Mouse (Mus musculus) megakaryocyte progenitor cell, adult 5-6 weeks (primary cell): ENCODE results near the gene Gpr39. TPM values are rescaled to one million over a fixed set of nuclear protein-coding genes. Genes with fewer than 3 reads are reported as not detected.

Experiments used
- ATAC-seq: replicated peaks from 2 replicates; pipeline ENCODE4 v1.8.0; 2016; ENCODE audit warnings: mild to moderate bottlenecking, moderate TSS enrichment, inconsistent platforms; ENCODE audit not compliant: poor library complexity
- total RNA-seq, 2 experiments: library from RNA; stranded (forward) in 1 of 2; stranded (reverse) in 1 of 2; fragments of 157-497, 149-512 nt in 1 of 2; fragments of 200-1000 nt in 1 of 2; gene quantifications; 2 replicates each; pipeline versions ENCODE4 v1.2.3 to v1.2.4; 2015 to 2017

The Gpr39 gene
- not detected in 2 replicates for total RNA-seq (2015)
- not detected in 2 replicates for total RNA-seq (2017)

DNA sequence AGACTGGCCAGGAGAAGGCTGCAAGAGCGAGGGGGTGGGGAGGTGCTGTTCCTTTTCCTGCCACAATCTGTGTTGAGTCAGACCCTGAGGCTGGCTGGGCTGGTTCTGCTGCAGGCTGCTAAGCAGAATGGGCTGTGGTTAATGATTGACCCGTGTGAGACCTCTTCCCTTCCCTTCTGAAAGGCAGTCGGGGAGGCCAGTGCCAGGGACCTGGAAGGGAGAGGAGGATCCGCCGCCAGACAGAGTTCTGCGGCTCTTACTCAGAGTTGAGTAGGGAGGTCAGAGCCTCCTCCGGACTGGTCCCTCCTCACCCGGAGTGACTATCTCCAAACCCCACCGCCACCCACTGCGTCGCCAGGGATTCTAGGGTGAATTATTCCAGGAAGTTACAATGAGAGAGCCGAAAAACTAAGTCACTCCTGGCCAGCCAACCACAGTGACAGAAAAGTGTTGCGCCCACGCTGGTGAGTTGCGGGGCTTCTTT, at the start of gene Gpr39:
TSS of gene Gpr39 (plus strand) at position 206 of the 484 bp plus-strand sequence.
- peak; percentile 80 for ATAC-seq

GRCm38 (mm10) chr1:125639501-125640253, 37.1 kb upstream of the Gpr39 start:
- ATAC-seq, result no peak

GRCm38 (mm10) chr1:125643643-125644042, 33.2 kb upstream of the Gpr39 start:
- no peak for ATAC-seq

DNA sequence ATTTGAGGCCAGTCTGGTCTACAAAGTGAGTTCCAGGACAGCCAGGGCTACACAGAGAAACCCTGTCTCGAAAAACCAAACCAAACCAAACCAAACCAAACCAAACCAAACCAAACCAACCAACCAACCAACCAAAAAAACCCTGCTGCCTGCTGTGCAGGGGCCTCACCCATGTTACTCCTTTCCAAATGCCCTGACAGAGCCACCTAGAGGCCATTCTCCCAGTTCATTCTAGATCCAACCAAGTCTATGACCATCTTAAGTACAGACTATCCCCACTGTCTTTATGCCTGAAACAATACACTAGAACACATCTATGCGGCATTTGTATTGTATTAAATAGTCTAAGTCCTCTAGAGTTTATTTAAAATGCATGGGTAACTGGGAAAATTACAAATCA, 30.0 kb upstream of the Gpr39 start:
- peak; percentile 52 for ATAC-seq

GRCm38 (mm10) chr1:125648011-125648410, 28.8 kb upstream of the Gpr39 start:
- ATAC-seq, result no peak; the same call in 1 of the 2 replicates

DNA sequence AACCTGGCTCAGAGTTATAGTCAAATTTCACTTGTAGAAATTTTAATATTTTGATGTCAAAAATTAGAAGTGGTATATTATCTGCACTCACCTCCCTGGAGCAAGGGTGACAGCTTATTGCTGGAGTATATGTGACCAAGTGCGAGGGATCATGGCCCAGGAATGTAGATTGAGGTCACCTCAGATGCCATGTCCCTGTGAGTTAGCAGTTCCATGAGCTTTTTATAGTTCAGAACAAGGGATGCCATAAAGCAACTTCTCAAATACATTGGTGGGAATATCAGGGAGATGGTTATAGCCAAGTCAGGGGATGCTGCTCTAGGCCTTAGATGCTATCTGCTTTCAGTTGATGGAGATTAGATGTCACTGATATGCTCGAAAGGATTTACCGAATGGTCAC, 27.7 kb upstream of the Gpr39 start:
- no peak for ATAC-seq

DNA sequence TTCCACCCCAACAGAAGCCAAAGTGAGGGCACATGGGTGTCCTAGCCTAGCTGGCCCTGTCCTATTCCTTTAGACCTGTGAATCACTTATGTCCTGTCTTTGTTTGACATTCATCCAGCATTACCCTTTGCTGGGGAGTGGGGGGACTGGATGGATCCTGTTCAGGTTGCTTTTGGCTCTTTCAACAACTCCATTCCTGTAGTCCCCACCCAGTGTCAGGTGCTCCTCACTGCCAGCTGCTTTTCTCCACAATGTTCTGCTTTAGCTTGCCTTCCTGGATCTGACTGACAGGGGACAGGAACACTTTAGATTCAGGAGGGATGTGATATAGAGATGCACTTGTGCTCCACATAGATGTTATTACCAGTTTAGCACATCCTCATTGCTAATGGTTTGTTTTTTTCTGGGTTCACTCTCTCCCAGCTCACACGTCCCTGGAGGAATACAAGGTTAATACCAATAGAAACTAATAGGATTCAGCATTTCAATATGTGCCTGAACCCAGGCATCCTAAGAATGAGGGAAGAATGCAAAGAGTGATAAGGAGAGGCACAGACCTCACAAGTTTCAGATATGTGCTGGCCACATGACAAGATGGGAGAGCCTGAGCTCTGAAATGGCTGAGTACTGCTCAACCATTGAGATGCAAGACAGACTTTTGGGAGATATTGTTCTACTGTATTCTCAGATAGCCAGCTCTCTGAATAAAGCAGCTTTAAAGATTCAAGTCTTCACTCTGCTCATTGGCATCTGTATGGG, 23.8 kb upstream of the Gpr39 start:
- no peak for ATAC-seq

GRCm38 (mm10) chr1:125657416-125657815, 19.4 kb upstream of the Gpr39 start:
- ATAC-seq, result no peak

DNA sequence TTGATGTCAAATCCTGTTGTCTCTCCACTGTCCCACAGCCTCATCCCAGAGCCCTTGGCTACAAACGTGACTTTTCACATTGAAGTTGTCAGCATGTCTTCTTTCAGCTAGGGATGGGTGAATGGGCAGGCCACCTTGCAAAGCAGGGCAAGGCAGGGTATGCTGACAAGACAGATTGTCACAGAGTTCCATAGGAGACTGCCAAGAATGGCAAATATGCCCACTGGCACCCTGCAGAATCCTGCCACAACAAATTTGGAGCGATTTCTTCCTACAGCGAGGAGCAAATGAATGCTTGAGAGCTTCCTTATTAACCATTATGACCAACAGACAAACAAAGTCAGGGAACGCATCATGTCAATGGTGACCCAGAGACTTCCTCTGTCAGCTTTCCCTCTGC, 16.6 kb upstream of the Gpr39 start:
- no peak for ATAC-seq

DNA sequence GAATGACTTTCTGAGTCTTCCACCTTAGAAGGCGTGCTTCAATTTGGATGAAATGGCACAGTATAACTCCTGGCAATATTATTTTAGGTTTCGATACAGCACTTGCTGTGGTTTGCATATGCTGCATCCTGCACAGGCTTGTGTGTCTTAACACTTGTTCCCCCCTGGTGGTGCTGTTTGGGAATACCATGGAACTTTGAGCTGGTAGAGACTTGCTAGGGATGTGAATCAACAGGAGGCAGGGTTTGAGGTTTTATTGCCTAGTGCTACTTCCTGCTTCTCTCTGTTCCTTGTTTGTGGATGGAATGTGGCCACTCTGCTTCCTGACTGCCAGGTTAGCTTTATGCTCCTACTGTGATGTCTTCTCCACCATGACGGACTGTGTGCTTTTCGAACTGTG, 15.9 kb upstream of the Gpr39 start:
- ATAC-seq, result no peak

DNA sequence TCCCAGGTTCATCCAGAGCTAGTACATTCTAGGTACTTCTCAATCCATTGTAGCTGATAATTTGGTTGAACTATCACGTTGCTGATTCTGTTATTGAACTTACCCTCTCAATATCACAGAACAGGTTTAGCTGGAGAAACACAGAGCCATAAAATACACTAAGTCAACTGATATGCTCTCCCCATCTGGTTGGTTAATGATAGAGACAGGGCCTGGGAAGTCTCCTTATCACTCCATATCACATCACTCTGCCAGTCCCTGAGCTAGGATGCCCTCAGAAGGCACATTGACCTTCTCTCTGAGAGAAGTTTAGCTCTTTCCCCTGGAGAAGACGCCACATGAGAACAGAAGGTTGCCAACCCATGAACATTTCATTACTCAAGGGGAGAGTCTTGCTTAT, 14.7 kb upstream of the Gpr39 start:
- no peak for ATAC-seq

GRCm38 (mm10) chr1:125662660-125663059, 14.1 kb upstream of the Gpr39 start:
- ATAC-seq, result no peak

DNA sequence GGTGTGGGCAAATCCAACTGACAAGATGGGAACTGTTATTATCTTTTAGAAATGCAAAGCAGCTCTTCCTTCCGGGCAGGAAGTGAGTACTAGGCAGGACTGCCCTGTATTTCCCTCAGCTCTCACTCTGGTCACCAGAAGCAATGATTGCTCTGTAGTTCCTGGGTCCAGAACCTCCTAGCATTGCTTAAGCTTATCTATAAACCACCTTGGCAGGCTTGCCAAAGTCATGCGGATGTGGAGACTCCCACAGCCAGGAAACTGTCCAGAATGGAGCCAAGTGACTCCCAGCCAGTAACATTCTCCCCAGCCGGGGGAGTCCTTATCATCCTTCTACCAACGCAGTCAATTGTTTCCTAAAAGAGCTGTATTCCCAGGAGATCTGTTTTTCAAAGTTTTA, 13.7 kb upstream of the Gpr39 start:
- ATAC-seq, result peak; percentile 76

DNA sequence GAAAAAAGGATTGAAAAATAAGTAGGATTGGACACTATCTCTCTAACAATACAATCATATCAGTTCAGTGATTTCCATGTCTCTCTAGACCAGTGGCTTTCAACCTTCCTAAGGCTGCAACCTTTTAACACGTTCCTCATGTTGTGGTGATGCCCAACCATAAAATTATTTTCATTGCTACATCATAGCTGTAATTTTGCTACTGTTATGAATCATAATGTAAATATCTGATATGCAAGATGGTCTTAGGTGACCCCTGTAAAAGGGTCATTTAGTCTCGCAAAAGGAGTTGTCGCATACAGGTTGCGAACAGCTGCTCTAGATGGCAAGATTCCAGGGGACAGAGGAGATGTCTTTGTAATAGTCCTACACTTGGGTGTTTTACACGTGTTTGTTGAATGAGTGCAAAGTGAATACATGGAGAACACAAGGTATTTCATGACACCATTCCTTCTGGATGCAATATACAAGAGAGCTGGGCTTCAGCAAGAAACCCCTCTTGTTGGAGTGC, 11.6 kb upstream of the Gpr39 start:
- ATAC-seq, result no peak

DNA sequence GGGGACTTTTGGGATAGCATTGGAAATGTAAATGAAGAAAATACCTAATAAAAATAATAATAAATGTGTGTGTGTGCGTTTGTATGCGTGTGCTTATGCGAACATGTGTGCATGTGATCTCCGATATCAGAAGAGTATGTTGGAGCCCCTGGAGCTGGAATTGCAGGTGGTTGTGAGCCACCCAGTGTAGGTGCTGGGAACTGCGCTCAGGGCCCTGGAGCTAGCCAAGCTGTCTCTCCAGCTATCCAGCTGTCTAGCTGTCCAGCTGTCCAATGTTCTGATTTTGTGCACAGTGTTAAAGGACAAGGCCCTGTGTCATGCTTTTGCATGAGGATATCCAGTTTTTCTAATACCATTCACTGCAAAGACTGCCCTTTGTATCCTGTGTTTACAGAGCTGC, 7.8 kb upstream of the Gpr39 start:
- peak; percentile 66 for ATAC-seq

- ATAC-seq, result no peak
These were observed 1.6 kb upstream of the Gpr39 start for GRCm38 (mm10) chr1:125675186-125675585.

- peak; percentile 10; the same call in 1 of the 2 replicates for ATAC-seq
These were observed 491 bp downstream of the Gpr39 start for GRCm38 (mm10) chr1:125677286-125677685.

GRCm38 (mm10) chr1:125679522-125680077, 2.8 kb downstream of the Gpr39 start:
- ATAC-seq, result no peak

GRCm38 (mm10) chr1:125684423-125684822, 7.6 kb downstream of the Gpr39 start:
- no peak for ATAC-seq

DNA sequence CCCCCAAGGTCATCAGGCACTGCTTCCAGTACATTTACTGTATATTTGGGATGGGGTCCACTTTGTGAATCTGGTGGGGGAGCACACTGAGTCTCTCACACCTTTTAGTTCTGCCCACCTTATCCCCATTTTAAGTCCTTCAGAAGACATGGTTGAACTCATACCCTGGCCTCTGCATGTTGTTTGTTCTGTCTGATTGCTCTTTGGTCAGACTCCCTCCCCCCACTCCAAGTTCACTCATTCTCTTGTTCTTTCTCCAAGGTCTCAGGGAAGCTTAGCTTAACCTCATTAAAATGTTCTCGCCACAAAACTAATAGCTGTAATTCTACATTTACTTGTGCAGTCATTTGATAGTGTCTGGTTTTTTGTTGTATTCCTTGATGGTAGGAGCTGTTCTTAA, 8.5 kb downstream of the Gpr39 start:
- ATAC-seq, result no peak

- ATAC-seq, result no peak
These were observed 11.1 kb downstream of the Gpr39 start for GRCm38 (mm10) chr1:125687701-125688420.
